Mouse (Mus musculus) liver, embryonic 14.5 days (tissue): ENCODE measurements at regions not wholly inside any gene's neighbourhood (a gene's known extent, or its start where the extent isn't known, plus 50 kb on each side); places are given as distances from the start of the nearest gene placed in this dataset.

Source experiments
- ATAC-seq: fragments of 200-750 bp; cut with Nextera tagmentation; 2 replicates; pipeline ENCODE4 v1.8.0; 2017; ENCODE audit warnings: moderate number of reproducible peaks, mild to moderate bottlenecking, moderate library complexity; ENCODE audit not compliant: insufficient read depth
- DNase-seq, 3 experiments: peaks; one replicate each; pipeline ENCODE4 v3.0.0-alpha.2; 2012 to 2013; ENCODE audit warnings: low read depth in 3 of 3, low spot score in 3 of 3
- H3K27ac ChIP-seq: fragments of 300-500 bp; sonication (generic); 2 replicates; pipeline ENCODE4 v1.5.1; 2014; ENCODE audit warnings: moderate library complexity, mild to moderate bottlenecking, control low read depth, inconsistent platforms
- H3K27me3 ChIP-seq: fragments of 300-500 bp; sonication (generic); 2 replicates; pipeline ENCODE4 v1.6.1; 2014; ENCODE audit warnings: mild to moderate bottlenecking, low read length, moderate library complexity; ENCODE audit not compliant: control insufficient read depth, insufficient read depth
- H3K36me3 ChIP-seq: fragments of 300-500 bp; sonication (generic); replicated peaks from 2 replicates; pipeline ENCODE4 v1.6.1; 2014; ENCODE audit warnings: low read depth; ENCODE audit not compliant: control insufficient read depth, insufficient read depth
- H3K4me1 ChIP-seq, 2 experiments: fragments of 200-500 bp in 1 of 2; fragments of 300-500 bp in 1 of 2; sonication (generic) in 1 of 2; replicated peaks; 2 replicates each; pipeline ENCODE4 v1.6.1; 2012 to 2014; ENCODE audit warnings: antibody characterized with exemption in 1 of 2, inconsistent platforms in 1 of 2, low read length in 1 of 2; ENCODE audit not compliant: control insufficient read depth in 2 of 2, insufficient read depth in 2 of 2
- H3K4me2 ChIP-seq: fragments of 300-500 bp; sonication (generic); 2 replicates; pipeline ENCODE4 v1.6.1; 2014; ENCODE audit warnings: low read depth, mild to moderate bottlenecking, control low read depth, moderate library complexity
- H3K4me3 ChIP-seq, 2 experiments: fragments of 200-500 bp in 1 of 2; fragments of 300-500 bp in 1 of 2; sonication (generic) in 1 of 2; 2 replicates each; pipeline ENCODE4 v1.5.1; 2012 to 2014; ENCODE audit warnings: low read depth in 2 of 2, low read length in 2 of 2, mild to moderate bottlenecking in 2 of 2, control low read depth in 1 of 2, inconsistent platforms in 1 of 2, moderate library complexity in 1 of 2; ENCODE audit not compliant: insufficient read depth in 1 of 2
- H3K9ac ChIP-seq: fragments of 300-500 bp; sonication (generic); replicated peaks from 2 replicates; pipeline ENCODE4 v1.6.1; 2014; ENCODE audit warnings: mild to moderate bottlenecking, control low read depth, moderate library complexity
- H3K9me3 ChIP-seq: fragments of 300-500 bp; sonication (generic); 2 replicates; pipeline ENCODE4 v1.6.1; 2016; ENCODE audit warnings: low read length, mixed read lengths; ENCODE audit not compliant: control insufficient read depth
- CTCF ChIP-seq: IDR thresholded peaks from 2 replicates; pipeline ENCODE4 v1.5.1; 2016; ENCODE audit warnings: antibody characterized with exemption, low read depth, control low read depth
- EP300 ChIP-seq: IDR thresholded peaks from 2 replicates; pipeline ENCODE4 v1.6.1; 2016; ENCODE audit warnings: antibody characterized with exemption, low read depth
- WGBS: fragments of 180-500 bp; shearing (Covaris S2); extraction: QIAGEN DNeasy Blood & Tissue Kit; methylation state at CpG from one replicate; pipeline ENCODE4 v1.1.7; 2014; ENCODE audit not compliant: insufficient replicate concordance; 5-methylcytosine and 5-hydroxymethylcytosine counted together

- WGBS = 43% methylated on average over 17 of the region's 17 CpGs
- Histone ChIP-seq H3K4me1 (no peaks in the 10 kb centered on the region), H3K4me3 (no peak overlapping the region), H3K36me3 (no peaks in the 10 kb centered on the region), H3K9ac (no peak overlapping the region), H3K9me3 (no peaks in the 10 kb centered on the region), H3K27me3 (no peaks in the 10 kb centered on the region), H3K4me2 (no peak overlapping the region), H3K27ac (no peak overlapping the region)
- TF ChIP-seq EP300 (no peak), CTCF (no peak)
- no peak for DNase-seq
- no peak for ATAC-seq
Observed at GRCm38 (mm10) chr5:112101739-112102590, 150.4 kb downstream of the Cryba4 start.

- H3K27ac ChIP-seq = no peak overlapping the region
- DNase-seq (no peak), ATAC-seq (no peak)
- 56% methylated on average over 22 of the region's 22 CpGs for WGBS
- no peaks in the 10 kb centered on the region for H3K4me1 ChIP-seq
- no peak for TF ChIP-seq EP300
- no peak for TF ChIP-seq CTCF
- H3K9ac ChIP-seq = no peak overlapping the region
- H3K4me3 ChIP-seq = no peak overlapping the region
- no peaks in the 10 kb centered on the region for H3K9me3 ChIP-seq
- no peak overlapping the region for H3K4me2 ChIP-seq
- no peaks in the 10 kb centered on the region for H3K36me3 ChIP-seq
- no peaks in the 10 kb centered on the region for H3K27me3 ChIP-seq
Observed at GRCm38 (mm10) chr5:112110306-112110969, 141.9 kb downstream of the Cryba4 start.

- Histone ChIP-seq H3K27ac (no peak overlapping the region), H3K9ac (no peak overlapping the region), H3K4me2 (no peak overlapping the region), H3K27me3 (no peaks in the 10 kb centered on the region), H3K4me1 (no peaks in the 10 kb centered on the region), H3K36me3 (no peaks in the 10 kb centered on the region), H3K9me3 (no peaks in the 10 kb centered on the region), H3K4me3 (no peak overlapping the region)
- TF ChIP-seq CTCF = no peak
- TF ChIP-seq EP300 = no peak
- ATAC-seq (no peak), DNase-seq (no peak)
- 60% methylated on average over 6 of the region's 6 CpGs for WGBS
Observed at GRCm38 (mm10) chr5:112120766-112121165, 131.6 kb downstream of the Cryba4 start.

- Histone ChIP-seq H3K27me3 (no peaks in the 10 kb centered on the region), H3K9ac (no peak overlapping the region), H3K4me3 (no peak overlapping the region), H3K4me2 (no peak overlapping the region), H3K9me3 (no peaks in the 10 kb centered on the region), H3K27ac (no peak overlapping the region), H3K4me1 (no peaks in the 10 kb centered on the region), H3K36me3 (no peaks in the 10 kb centered on the region)
- no peak for ATAC-seq
- no peak for DNase-seq
- TF ChIP-seq CTCF (no peak), EP300 (no peak)
- WGBS = 56% methylated on average over 9 of the region's 9 CpGs
Observed at GRCm38 (mm10) chr5:112121554-112121953, 130.8 kb downstream of the Cryba4 start.

- H3K9ac ChIP-seq = no peak overlapping the region
- DNase-seq = no peak
- no peaks in the 10 kb centered on the region for H3K36me3 ChIP-seq
- no peak overlapping the region for H3K27ac ChIP-seq
- H3K27me3 ChIP-seq = no peaks in the 10 kb centered on the region
- TF ChIP-seq CTCF (no peak), EP300 (no peak)
- 12% methylated on average over 5 of the region's 5 CpGs for WGBS
- H3K4me2 ChIP-seq = no peak overlapping the region
- no peak for ATAC-seq
- no peaks in the 10 kb centered on the region for H3K4me1 ChIP-seq
- no peaks in the 10 kb centered on the region for H3K9me3 ChIP-seq
- H3K4me3 ChIP-seq = no peak overlapping the region
Observed at GRCm38 (mm10) chr5:112122581-112122980, 129.7 kb downstream of the Cryba4 start.
